25 mouse cellular contexts compared by ENCODE assay signal in the genomic region with DNA sequence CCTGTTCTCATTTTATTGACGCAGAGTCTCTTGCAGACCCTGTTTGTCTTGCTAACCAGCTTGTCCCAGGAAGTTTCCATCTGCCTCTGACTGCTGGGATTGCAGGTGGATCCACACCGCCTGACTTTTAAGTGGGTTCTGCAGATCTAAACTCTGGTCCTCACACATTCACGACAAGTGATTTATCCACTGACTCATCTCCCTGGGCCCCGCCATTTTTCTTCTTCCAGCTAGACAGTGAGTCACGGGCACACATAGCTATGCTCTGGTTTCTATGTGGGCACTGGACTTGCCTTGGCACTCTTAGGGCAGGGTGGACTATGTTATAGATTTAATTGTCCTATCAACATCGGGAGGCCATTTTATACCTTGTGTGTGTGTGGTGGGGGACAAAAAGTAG. TPM values are rescaled to one million over a fixed set of nuclear protein-coding genes. Genes with fewer than 3 reads are reported as not detected.
"Had no signal": no experiment of that assay in that cellular context is flagged by ENCODE, and none has a peak within 500 bp of the region (broad histone marks: within the 10 kb centered on the region; RNA-seq: fewer than 3 reads in every experiment).

No protein-coding gene starts in this region.

- ATAC-seq: liver, embryonic 12.5 days; midbrain, embryonic 13.5 days; midbrain, embryonic 16.5 days had no signal

- H3K36me3 ChIP-seq: limb, embryonic 12.5 days; limb, embryonic 15.5 days; liver, embryonic 12.5 days; liver, embryonic 15.5 days; lung, embryonic 15.5 days; midbrain, embryonic 10.5 days; midbrain, embryonic 13.5 days; neural tube, embryonic 13.5 days had no signal

- H3K9ac ChIP-seq: limb, embryonic 12.5 days; limb, embryonic 15.5 days; liver, embryonic 12.5 days; liver, embryonic 15.5 days; lung, embryonic 15.5 days; midbrain, embryonic 13.5 days; neural tube, embryonic 13.5 days had no signal

- DNase-seq: kidney, adult 9 months; kidney, postnatal 14 days; kidney, postnatal 4 days; left cerebral cortex, postnatal 4 days; lung, adult 18-20 months; lung, postnatal 10 days; lung, postnatal 36 days; retina, postnatal 1 day; thymus, postnatal 36 days had no signal

- H3K27ac ChIP-seq: limb, embryonic 12.5 days; limb, embryonic 15.5 days; liver, embryonic 12.5 days; liver, embryonic 15.5 days; lung, embryonic 15.5 days; midbrain, embryonic 10.5 days; midbrain, embryonic 13.5 days; neural tube, embryonic 13.5 days; stomach, postnatal 0 days had no signal

- H3K4me1 ChIP-seq: limb, embryonic 12.5 days; limb, embryonic 15.5 days; liver, embryonic 12.5 days; liver, embryonic 15.5 days; lung, embryonic 15.5 days had no signal

- H3K4me2 ChIP-seq: limb, embryonic 12.5 days; limb, embryonic 15.5 days; liver, embryonic 12.5 days; liver, embryonic 15.5 days; lung, embryonic 15.5 days; midbrain, embryonic 13.5 days; neural tube, embryonic 13.5 days had no signal

- H3K9me3 ChIP-seq: limb, embryonic 12.5 days; limb, embryonic 15.5 days; liver, embryonic 12.5 days; liver, embryonic 15.5 days; lung, embryonic 15.5 days; megakaryocyte, embryonic 14.5 days; midbrain, embryonic 10.5 days; midbrain, embryonic 13.5 days; neural tube, embryonic 13.5 days had no signal

- H3K4me3 ChIP-seq: limb, embryonic 12.5 days; limb, embryonic 15.5 days; liver, embryonic 12.5 days; liver, embryonic 15.5 days; lung, embryonic 15.5 days; megakaryocyte, embryonic 14.5 days; midbrain, embryonic 10.5 days; midbrain, embryonic 13.5 days; myocyte; neural tube, embryonic 13.5 days had no signal

RNA-seq across cellular contexts. Expression of a gene that starts 14.5 kb away (rescaled TPM):
- total RNA-seq: monocyte, adult 5-6 weeks; neutrophil, adult 5-6 weeks had no signal
- polyA plus RNA-seq: small intestine, adult 2 months had no signal

RNA-seq across cellular contexts. Expression of a gene that starts 33.5 kb away (rescaled TPM):
- total RNA-seq: monocyte, adult 5-6 weeks; neutrophil, adult 5-6 weeks had no signal
- polyA plus RNA-seq: myocyte; urinary bladder, adult 2 months had no signal

RNA-seq across cellular contexts. Expression of a gene that starts 59.7 kb away (rescaled TPM):
- total RNA-seq: monocyte, adult 5-6 weeks had no signal
